Comparison of ENCODE assay signal across 16 mouse cellular contexts in the genomic region with DNA sequence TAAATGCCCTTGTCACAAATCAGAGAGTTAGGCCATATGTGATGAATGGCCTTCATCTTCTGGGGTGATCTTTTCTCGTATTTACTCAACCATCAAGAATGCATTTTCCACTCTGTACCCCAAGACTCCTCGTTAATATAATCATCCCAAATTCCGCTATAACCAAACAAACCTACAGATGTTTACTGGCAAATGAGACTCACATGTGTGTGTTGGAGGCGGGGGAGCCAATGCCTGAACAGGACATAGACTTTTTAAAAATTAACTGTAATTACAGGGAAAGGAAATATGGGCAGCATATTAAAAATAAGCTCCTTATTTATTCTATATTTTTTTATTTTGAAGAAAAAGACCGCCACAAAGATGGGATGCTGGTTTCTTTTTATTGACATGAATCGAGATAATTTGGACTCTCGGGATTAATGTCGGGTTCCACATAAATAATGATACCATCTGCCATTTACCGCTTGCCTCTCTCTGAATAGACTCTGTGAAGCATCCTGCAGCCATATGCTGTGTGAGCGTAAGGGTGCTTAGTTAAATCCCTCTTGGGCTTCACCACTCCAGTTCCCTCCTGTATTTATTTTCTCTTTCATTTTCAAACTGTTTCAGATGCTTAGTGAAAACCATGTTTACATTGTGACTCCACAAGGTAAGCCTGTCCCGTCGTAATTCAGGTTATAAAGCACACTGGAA.
DNase-seq lines count a peak whose midpoint lies in the region; ATAC-seq lines count a peak whose summit lies in the region.
"Had no signal": no experiment of that assay in that cellular context is flagged by ENCODE, and none has a peak within 500 bp of the region (broad histone marks: within the 10 kb centered on the region; RNA-seq: fewer than 3 reads in every experiment).

No protein-coding gene starts in this region.

- 74% methylated on average over 12 of the region's 12 CpGs for WGBS in midbrain, embryonic 10.5 days
- 31% methylated on average over 12 of the region's 12 CpGs for WGBS in midbrain, embryonic 15.5 days
- 40% methylated on average over 12 of the region's 12 CpGs for WGBS in forebrain, embryonic 13.5 days
- 36% methylated on average over 12 of the region's 12 CpGs for WGBS in hindbrain, embryonic 14.5 days

- H3K27ac ChIP-seq in midbrain, embryonic 10.5 days (replicated peaks), result 0 out of 2 replicates have a peak overlapping the region, but pooled peaks have one; percentile 49
- H3K27ac ChIP-seq in midbrain, embryonic 15.5 days, result no peak overlapping the region
- H3K27ac ChIP-seq in forebrain, embryonic 13.5 days, result peak overlapping the region; percentile 73
- H3K27ac ChIP-seq in hindbrain, embryonic 14.5 days, result peak overlapping the region; percentile 26; the same call in 1 of the 2 replicates
- H3K27ac ChIP-seq: heart, embryonic 10.5 days; intestine, embryonic 15.5 days; stomach, embryonic 15.5 days had no signal

- no peak overlapping the region for H3K4me2 ChIP-seq in midbrain, embryonic 15.5 days
- H3K4me2 ChIP-seq in forebrain, embryonic 13.5 days, result no peak overlapping the region; the same call in 1 of the 2 replicates
- H3K4me2 ChIP-seq in hindbrain, embryonic 14.5 days (replicated peaks), result no peak overlapping the region
- H3K4me2 ChIP-seq: intestine, embryonic 15.5 days; liver, embryonic 11.5 days; lung, embryonic 14.5 days; stomach, embryonic 15.5 days had no signal

- DNase-seq in midbrain, embryonic 10.5 days (ENCODE audit: low spot score), result no peak
- DNase-seq in hindbrain, embryonic 14.5 days (ENCODE audit: low spot score), result no peak
- DNase-seq in retina, embryonic 14.5 days (ENCODE audit: low spot score), result peak; percentile 37
- DNase-seq in ovary, postnatal 14 days (ENCODE audit: low spot score), result no peak
- DNase-seq in adrenal gland, adult 8-10 months, result no peak
- DNase-seq: adrenal gland, postnatal 25 days; cerebellum, postnatal 10 days; gastrocnemius, postnatal 25 days; lung, embryonic 14.5 days; thymus, postnatal 14 days had no signal

- H3K9ac ChIP-seq in midbrain, embryonic 15.5 days, result no peak overlapping the region
- H3K9ac ChIP-seq in forebrain, embryonic 13.5 days, result no peak overlapping the region
- H3K9ac ChIP-seq in hindbrain, embryonic 14.5 days, result no peak overlapping the region
- H3K9ac ChIP-seq: intestine, embryonic 15.5 days; lung, embryonic 14.5 days; stomach, embryonic 15.5 days had no signal

- peaks cover 48% of the 10 kb centered on the region for H3K4me1 ChIP-seq in midbrain, embryonic 10.5 days
- peaks cover 17% of the 10 kb centered on the region for H3K4me1 ChIP-seq in midbrain, embryonic 15.5 days
- H3K4me1 ChIP-seq in forebrain, embryonic 13.5 days, result peaks cover 40% of the 10 kb centered on the region
- H3K4me1 ChIP-seq in hindbrain, embryonic 14.5 days (replicated peaks; ENCODE audit: control insufficient read depth, insufficient read depth, low read length), result peaks cover 10% of the 10 kb centered on the region; the same call in 1 of the 2 replicates
- H3K4me1 ChIP-seq: intestine, embryonic 15.5 days had no signal

- ATAC-seq in midbrain, embryonic 15.5 days (replicated peaks), result no peak
- ATAC-seq in forebrain, embryonic 13.5 days, result peak; percentile 84
- ATAC-seq in hindbrain, embryonic 14.5 days (ENCODE audit: low FRiP score), result no peak
- ATAC-seq: intestine, embryonic 15.5 days had no signal

- H3K9me3 ChIP-seq in midbrain, embryonic 10.5 days (replicated peaks), result no peaks in the 10 kb centered on the region
- no peaks in the 10 kb centered on the region for H3K9me3 ChIP-seq in midbrain, embryonic 15.5 days
- no peaks in the 10 kb centered on the region for H3K9me3 ChIP-seq in forebrain, embryonic 13.5 days (replicated peaks)
- no peaks in the 10 kb centered on the region for H3K9me3 ChIP-seq in hindbrain, embryonic 14.5 days (ENCODE audit: control insufficient read depth, low read length)
- H3K9me3 ChIP-seq: heart, embryonic 10.5 days; intestine, embryonic 15.5 days; stomach, embryonic 15.5 days had no signal

- H3K4me3 ChIP-seq in midbrain, embryonic 10.5 days, result no peak overlapping the region
- H3K4me3 ChIP-seq in midbrain, embryonic 15.5 days, result no peak overlapping the region
- H3K4me3 ChIP-seq in forebrain, embryonic 13.5 days, result no peak overlapping the region
- H3K4me3 ChIP-seq in hindbrain, embryonic 14.5 days (replicated peaks; ENCODE audit: low read length), result no peak overlapping the region
- H3K4me3 ChIP-seq: heart, embryonic 10.5 days; intestine, embryonic 15.5 days; stomach, embryonic 15.5 days had no signal

- no peaks in the 10 kb centered on the region for H3K27me3 ChIP-seq in midbrain, embryonic 10.5 days (ENCODE audit: low read depth, poor library complexity, severe bottlenecking)
- no peaks in the 10 kb centered on the region for H3K27me3 ChIP-seq in midbrain, embryonic 15.5 days (replicated peaks)
- H3K27me3 ChIP-seq in forebrain, embryonic 13.5 days, result no peaks in the 10 kb centered on the region
- H3K27me3 ChIP-seq in hindbrain, embryonic 14.5 days (ENCODE audit: control insufficient read depth, insufficient read depth, low read length), result no peaks in the 10 kb centered on the region
- H3K27me3 ChIP-seq: intestine, embryonic 15.5 days; stomach, embryonic 15.5 days had no signal

- peaks cover 10% of the 10 kb centered on the region for H3K36me3 ChIP-seq in midbrain, embryonic 10.5 days
- no peaks in the 10 kb centered on the region for H3K36me3 ChIP-seq in midbrain, embryonic 15.5 days (replicated peaks)
- no peaks in the 10 kb centered on the region for H3K36me3 ChIP-seq in forebrain, embryonic 13.5 days (ENCODE audit: poor library complexity, severe bottlenecking)
- no peaks in the 10 kb centered on the region for H3K36me3 ChIP-seq in hindbrain, embryonic 14.5 days (replicated peaks; ENCODE audit: control insufficient read depth, insufficient read depth)
- H3K36me3 ChIP-seq: heart, embryonic 10.5 days; intestine, embryonic 15.5 days; stomach, embryonic 15.5 days had no signal
